Mouse (Mus musculus) forebrain, embryonic 15.5 days (tissue): ENCODE results near the gene Hist1h2bl. TPM values are rescaled to one million over a fixed set of nuclear protein-coding genes. Genes with fewer than 3 reads are reported as not detected.

ENCODE experiments used
- ATAC-seq: fragments of 200-750 bp; cut with Nextera tagmentation; replicated peaks from 2 replicates; pipeline ENCODE4 v1.8.0; 2017; ENCODE audit warnings: mild to moderate bottlenecking, moderate TSS enrichment, moderate library complexity
- H3K27ac ChIP-seq: fragments of 300-500 bp; sonication (generic); replicated peaks from 2 replicates; pipeline ENCODE4 v1.5.1; 2015; ENCODE audit warnings: mild to moderate bottlenecking, inconsistent platforms
- H3K27me3 ChIP-seq: fragments of 300-500 bp; sonication (generic); 2 replicates; pipeline ENCODE4 v1.6.1; 2015; ENCODE audit warnings: inconsistent platforms
- H3K36me3 ChIP-seq: fragments of 300-500 bp; sonication (generic); 2 replicates; pipeline ENCODE4 v1.6.1; 2015; ENCODE audit warnings: mild to moderate bottlenecking, inconsistent platforms
- H3K4me1 ChIP-seq: fragments of 300-500 bp; sonication (generic); 2 replicates; pipeline ENCODE4 v1.6.1; 2015; ENCODE audit warnings: inconsistent platforms
- H3K4me2 ChIP-seq: fragments of 300-500 bp; sonication (generic); replicated peaks from 2 replicates; pipeline ENCODE4 v1.6.1; 2015; ENCODE audit warnings: mild to moderate bottlenecking, inconsistent platforms
- H3K4me3 ChIP-seq: fragments of 300-500 bp; sonication (generic); 2 replicates; pipeline ENCODE4 v1.5.1; 2015; ENCODE audit warnings: mild to moderate bottlenecking, inconsistent platforms
- H3K9ac ChIP-seq: fragments of 300-500 bp; sonication (generic); replicated peaks from 2 replicates; pipeline ENCODE4 v1.6.1; 2015; ENCODE audit warnings: mild to moderate bottlenecking, inconsistent platforms
- H3K9me3 ChIP-seq: fragments of 300-500 bp; sonication (generic); 2 replicates; pipeline ENCODE4 v1.6.1; 2016; ENCODE audit warnings: inconsistent platforms
- WGBS: fragments of 180-500 bp; shearing (Covaris S2); methylation state at CpG from one replicate; pipeline ENCODE4 v1.1.7; 2015; ENCODE audit warnings: mixed read lengths; 5-methylcytosine and 5-hydroxymethylcytosine counted together
- microRNA-seq: library from miRNA; unstranded; fragments of <30 nt; microRNA quantifications from one replicate; pipeline ENCODE4, GENCODE M21; 2016
- polyA plus RNA-seq: library from polyadenylated mRNA; unstranded; fragments of >200 nt; fragmentation: Nextera tagmentation; extraction: Ambion mirVana; gene quantifications from 2 replicates; pipeline ENCODE4 v1.2.1, GENCODE M21; 2015

Gene Hist1h2bl
- polyA plus RNA-seq, 1 experiment from 2014 or later = not detected

DNA sequence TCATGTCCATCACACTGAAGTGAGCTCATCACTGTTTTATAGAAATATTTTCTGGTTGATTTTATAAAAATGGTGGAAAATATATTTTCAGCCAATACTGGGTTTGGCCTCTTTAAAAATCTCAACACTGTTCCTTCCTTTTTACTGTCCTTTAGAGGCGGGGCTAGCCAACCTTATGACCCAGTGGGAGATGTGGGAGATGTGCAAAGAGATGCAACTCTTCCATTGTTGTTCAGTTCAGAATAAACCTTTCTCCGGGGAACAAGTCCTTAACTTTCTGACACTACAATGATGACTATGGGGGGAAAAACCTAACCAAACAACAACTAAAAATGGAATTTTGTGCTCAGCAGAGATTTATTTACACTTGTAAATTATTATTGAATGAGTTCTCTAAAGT is 38.6 kb downstream of the Hist1h2bl start, which contains the start of gene Olfr1360:
Gene Olfr1360 (minus strand): TSS at position 101 of the 400 bp plus-strand sequence.
- H3K4me3 ChIP-seq = no peak within 1 kb of the TSS
- H3K27ac ChIP-seq = no peak within 1 kb of the TSS
- ATAC-seq = no peak
- H3K9me3 ChIP-seq = no peaks in the 10 kb centered on the region
- H3K27me3 ChIP-seq = no peaks in the 10 kb centered on the region
- 76% methylated on average over 2 of the region's 2 CpGs for WGBS
- H3K9ac ChIP-seq = no peak within 1 kb of the TSS
- H3K4me2 ChIP-seq = no peak within 1 kb of the TSS
- H3K36me3 ChIP-seq = no peaks in the 10 kb centered on the region
- H3K4me1 ChIP-seq = no peaks in the 10 kb centered on the region

Small RNAs within 50 kb of the gene (microRNA-seq; reads per million reads assigned to microRNA genes)
- gene Gm44357 (not detected), gene Gm44367 (not detected), gene Gm44454 (not detected)

Other genes with a start within 250 kb of the Hist1h2bl start
- gene Nkapl, start 247.6 kb downstream of the Hist1h2bl start, polyA plus RNA-seq = 3.4 and 3.5 TPM in 2 replicates
- gene Zkscan4, start 237.2 kb downstream of the Hist1h2bl start, polyA plus RNA-seq = 9.4 and 11.0 TPM in 2 replicates
- not detected in 2 replicates for gene Gm10065, start 236.7 kb downstream of the Hist1h2bl start, polyA plus RNA-seq
- 0.23 and 0.24 TPM in 2 replicates for gene AK157302, start 220.9 kb downstream of the Hist1h2bl start, polyA plus RNA-seq
- 4.5 and 8.2 TPM in 2 replicates for gene Gm11273, start 214.7 kb downstream of the Hist1h2bl start, polyA plus RNA-seq
- gene Zkscan8, start 185.0 kb downstream of the Hist1h2bl start, polyA plus RNA-seq = 4.9 and 5.4 TPM in 2 replicates
- gene Olfr1366, start 173.3 kb downstream of the Hist1h2bl start, polyA plus RNA-seq = 0.14 and 0.28 TPM in 2 replicates
- gene Olfr1535, start 156.2 kb downstream of the Hist1h2bl start, polyA plus RNA-seq = 0.06 TPM in 1 of 2 replicates, not detected in the other
- gene Olfr1364, start 134.4 kb downstream of the Hist1h2bl start, polyA plus RNA-seq = not detected in 2 replicates
- gene Olfr1362, start 102.1 kb downstream of the Hist1h2bl start, polyA plus RNA-seq = not detected in 2 replicates
- gene Olfr11, start 73.6 kb downstream of the Hist1h2bl start, polyA plus RNA-seq = 0.08 TPM in 1 of 2 replicates, not detected in the other
- gene Olfr1361, start 52.8 kb downstream of the Hist1h2bl start, polyA plus RNA-seq = not detected in 2 replicates
- gene Olfr1360, start 38.7 kb downstream of the Hist1h2bl start, polyA plus RNA-seq = not detected in 2 replicates
- not detected in 2 replicates for gene Olfr1359, start 18.0 kb downstream of the Hist1h2bl start, polyA plus RNA-seq
- 10.1 and 26.0 TPM in 2 replicates for gene Hist1h2ai, start 279 bp upstream of the Hist1h2bl start, polyA plus RNA-seq
- 10.8 and 11.6 TPM in 2 replicates for gene Hist1h3h, start 1.5 kb upstream of the Hist1h2bl start, polyA plus RNA-seq
- gene Hist1h2bm, start 5.9 kb upstream of the Hist1h2bl start, polyA plus RNA-seq = 2.1 and 2.6 TPM in 2 replicates
- 0.83 and 1.5 TPM in 2 replicates for gene Hist1h4j, start 18.9 kb upstream of the Hist1h2bl start, polyA plus RNA-seq
- gene Hist1h4k, start 34.4 kb upstream of the Hist1h2bl start, polyA plus RNA-seq = 2.3 and 3.3 TPM in 2 replicates
- 21.2 and 26.2 TPM in 2 replicates for gene Hist1h2ak, start 37.7 kb upstream of the Hist1h2bl start, polyA plus RNA-seq
- 1.2 and 2.6 TPM in 2 replicates for gene Hist1h2bn, start 38.0 kb upstream of the Hist1h2bl start, polyA plus RNA-seq
- gene Hist1h1b, start 64.5 kb upstream of the Hist1h2bl start, polyA plus RNA-seq = 9.6 and 13.7 TPM in 2 replicates
- 79.3 and 101 TPM in 2 replicates for gene Hist1h3i, start 67.2 kb upstream of the Hist1h2bl start, polyA plus RNA-seq
- gene Hist1h2an, start 71.1 kb upstream of the Hist1h2bl start, polyA plus RNA-seq = 2.6 and 3.0 TPM in 2 replicates
- 0.67 and 1.9 TPM in 2 replicates for gene Hist1h2bp, start 71.3 kb upstream of the Hist1h2bl start, polyA plus RNA-seq
- 12.2 and 15.4 TPM in 2 replicates for gene Hist1h2bq, start 94.1 kb upstream of the Hist1h2bl start, polyA plus RNA-seq
- gene Hist1h2ao, start 94.3 kb upstream of the Hist1h2bl start, polyA plus RNA-seq = 1.8 TPM in 1 of 2 replicates, not detected in the other
- not detected in 2 replicates for gene Hist1h4m, start 95.6 kb upstream of the Hist1h2bl start, polyA plus RNA-seq
- gene Hist1h4n, start 116.1 kb upstream of the Hist1h2bl start, polyA plus RNA-seq = 6.1 and 9.4 TPM in 2 replicates
- 1,855 and 2,360 TPM in 2 replicates for gene Hist1h2ap, start 117.4 kb upstream of the Hist1h2bl start, polyA plus RNA-seq
- gene Hist1h2br, start 117.6 kb upstream of the Hist1h2bl start, polyA plus RNA-seq = 11.5 and 15.4 TPM in 2 replicates
- 23.6 and 24.7 TPM in 2 replicates for gene Zfp184, start 229.0 kb upstream of the Hist1h2bl start, polyA plus RNA-seq